8 mouse cellular contexts compared by ENCODE assay signal in genomic region chr3:41108306-41108785, GRCm38 (mm10). TPM values are rescaled to one million over a fixed set of nuclear protein-coding genes. Genes with fewer than 3 reads are reported as not detected.
DNase-seq lines count a peak whose midpoint lies in the region; ATAC-seq lines count a peak whose summit lies in the region.

No protein-coding gene starts in this region.

- no peak overlapping the region for H3K4me2 ChIP-seq in forebrain, embryonic 14.5 days (ENCODE audit: low read length)
- no peak overlapping the region for H3K4me2 ChIP-seq in forebrain, embryonic 13.5 days
- H3K4me2 ChIP-seq in midbrain, embryonic 11.5 days: no peak overlapping the region

- H3K4me1 ChIP-seq in forebrain, embryonic 14.5 days (ENCODE audit: control insufficient read depth, insufficient read depth, low read length): no peaks in the 10 kb centered on the region
- no peaks in the 10 kb centered on the region for H3K4me1 ChIP-seq in forebrain, embryonic 13.5 days
- no peaks in the 10 kb centered on the region for H3K4me1 ChIP-seq in midbrain, embryonic 11.5 days (ENCODE audit: control insufficient read depth, insufficient read depth, low read length)

- no peaks in the 10 kb centered on the region for H3K27me3 ChIP-seq in forebrain, embryonic 14.5 days (replicated peaks; ENCODE audit: control insufficient read depth, insufficient read depth, low read length)
- no peaks in the 10 kb centered on the region for H3K27me3 ChIP-seq in forebrain, embryonic 13.5 days
- H3K27me3 ChIP-seq in midbrain, embryonic 11.5 days (ENCODE audit: control insufficient read depth, insufficient read depth, low read length): no peaks in the 10 kb centered on the region

- DNase-seq in forebrain, embryonic 14.5 days (ENCODE audit: low spot score): peak; percentile 8
- DNase-seq in thymus, postnatal 4 days: peak; percentile 13
- no peak for DNase-seq in thymus, postnatal 25 days
- DNase-seq in kidney, postnatal 14 days: peak; percentile 48
- DNase-seq in midbrain, embryonic 11.5 days (ENCODE audit: low spot score, missing footprints): no peak
- no peak for DNase-seq in ovary, postnatal 36 days (ENCODE audit: low spot score)
- DNase-seq in layer of hippocampus, adult 9-10 months (ENCODE audit: low spot score): no peak

- H3K27ac ChIP-seq in forebrain, embryonic 14.5 days (ENCODE audit: low read depth, low read length): no peak overlapping the region
- no peak overlapping the region for H3K27ac ChIP-seq in forebrain, embryonic 13.5 days
- no peak overlapping the region for H3K27ac ChIP-seq in midbrain, embryonic 11.5 days (ENCODE audit: low read depth, low read length)

- no peak overlapping the region for H3K4me3 ChIP-seq in forebrain, embryonic 14.5 days (ENCODE audit: low read depth, low read length)
- H3K4me3 ChIP-seq in forebrain, embryonic 13.5 days: no peak overlapping the region
- H3K4me3 ChIP-seq in midbrain, embryonic 11.5 days (ENCODE audit: low read depth, low read length): no peak overlapping the region

- no peak overlapping the region for H3K9ac ChIP-seq in forebrain, embryonic 14.5 days (ENCODE audit: low read length)
- no peak overlapping the region for H3K9ac ChIP-seq in forebrain, embryonic 13.5 days
- H3K9ac ChIP-seq in midbrain, embryonic 11.5 days (ENCODE audit: low read length): no peak overlapping the region

- no peaks in the 10 kb centered on the region for H3K9me3 ChIP-seq in forebrain, embryonic 14.5 days (replicated peaks; ENCODE audit: control insufficient read depth, low read length)
- no peaks in the 10 kb centered on the region for H3K9me3 ChIP-seq in forebrain, embryonic 13.5 days (replicated peaks)
- no peaks in the 10 kb centered on the region for H3K9me3 ChIP-seq in midbrain, embryonic 11.5 days (ENCODE audit: control insufficient read depth, low read length)

- no peak for ATAC-seq in forebrain, embryonic 14.5 days
- no peak for ATAC-seq in forebrain, embryonic 13.5 days
- ATAC-seq in midbrain, embryonic 11.5 days (ENCODE audit: low FRiP score): no peak

- H3K36me3 ChIP-seq in forebrain, embryonic 14.5 days (ENCODE audit: control insufficient read depth, insufficient read depth, low read length): no peaks in the 10 kb centered on the region
- H3K36me3 ChIP-seq in forebrain, embryonic 13.5 days (ENCODE audit: poor library complexity, severe bottlenecking): no peaks in the 10 kb centered on the region
- H3K36me3 ChIP-seq in midbrain, embryonic 11.5 days (ENCODE audit: control insufficient read depth, insufficient read depth, low read length): no peaks in the 10 kb centered on the region

- WGBS in forebrain, embryonic 14.5 days: 59% methylated on average over 6 of the region's 6 CpGs
- WGBS in forebrain, embryonic 13.5 days: 71% methylated on average over 6 of the region's 6 CpGs
- 71% methylated on average over 6 of the region's 6 CpGs for WGBS in midbrain, embryonic 11.5 days

RNA-seq across cellular contexts. Expression of gene Pgrmc2, which starts 25.5 kb away (rescaled TPM):
- 17.5 and 21.8 TPM in 2 replicates for polyA plus RNA-seq in forebrain, embryonic 14.5 days (2014; fragmentation: Nextera tagmentation; extraction: Ambion mirVana)
- 26.0 and 27.0 TPM in 2 replicates for polyA plus RNA-seq in forebrain, embryonic 13.5 days (2015; fragmentation: Nextera tagmentation; extraction: Ambion mirVana)
- polyA plus RNA-seq in midbrain, embryonic 11.5 days (2014; fragmentation: Nextera tagmentation; extraction: Ambion mirVana): 27.6 and 27.7 TPM in 2 replicates

Comparison
In these comparisons a context has a peak if more than half of its experiments do, and no peak if none do; other contexts are left out.
1. DNase-seq: peak in forebrain, embryonic 14.5 days (single experiment), thymus, postnatal 4 days (single experiment) and kidney, postnatal 14 days (single experiment); none in thymus, postnatal 25 days (single experiment), midbrain, embryonic 11.5 days (single experiment), ovary, postnatal 36 days (single experiment) and layer of hippocampus, adult 9-10 months (single experiment).